Mouse (Mus musculus): Measurements from ENCODE around the gene Helz2.
"Not testable (repeated sequence)": the region's sequence is repeated elsewhere in the genome, so short reads cannot be mapped to it uniquely, and the experiment has no call there.

Gene Helz2

DNA sequence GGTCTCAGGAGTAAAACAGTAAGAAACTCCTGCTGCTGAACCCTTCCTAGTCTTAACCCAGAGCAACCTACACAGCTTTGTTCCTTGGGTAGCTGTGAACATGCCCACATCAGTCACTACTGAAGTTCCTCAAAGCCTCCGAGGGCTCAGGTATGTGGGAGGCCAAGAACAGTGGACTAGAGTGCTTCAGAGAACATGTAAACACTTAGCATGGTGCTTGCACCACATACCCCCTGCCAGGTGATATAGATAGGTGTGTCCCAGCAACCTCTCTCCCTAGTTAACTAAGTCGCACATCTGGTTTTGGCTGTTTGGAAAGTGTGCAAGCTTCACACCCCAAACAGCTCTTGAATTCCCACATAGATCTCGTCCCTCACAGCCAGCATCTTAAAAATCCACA, 40.2 kb downstream of the Helz2 start:
- no peak for DNase-seq (ENCODE audit: extremely low read depth, insufficient read length, low spot score)

- no peak for DNase-seq (ENCODE audit: extremely low read depth, insufficient read length, low spot score)
Measured at GRCm38 (mm10) chr2:181196628-181197300, 45.1 kb downstream of the Helz2 start.

GRCm38 (mm10) chr2:181193044-181193443, 48.8 kb downstream of the Helz2 start:
- DNase-seq (ENCODE audit: extremely low read depth, insufficient read length, low spot score), result no peak

- DNase-seq (ENCODE audit: extremely low read depth, insufficient read length, low spot score), result no peak
Measured at GRCm38 (mm10) chr2:181191936-181192335, 49.9 kb downstream of the Helz2 start.

DNA sequence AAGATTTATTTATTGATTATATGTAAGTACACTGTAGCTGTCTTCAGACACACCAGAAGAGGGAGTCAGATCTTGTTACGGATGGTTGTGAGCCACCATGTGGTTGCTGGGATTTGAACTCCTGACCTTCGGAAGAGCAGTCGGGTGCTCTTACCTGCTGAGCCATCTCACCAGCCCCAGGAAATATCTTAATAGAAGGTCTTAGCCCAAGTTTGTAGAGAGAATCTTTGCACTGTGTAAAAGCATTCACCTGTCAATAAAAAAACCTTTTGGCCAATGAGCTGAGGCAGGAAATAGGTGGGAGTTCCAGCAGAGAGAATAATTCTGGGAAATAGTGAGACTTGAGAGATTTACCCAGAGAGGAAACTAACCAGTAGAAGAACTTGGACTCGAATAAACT, 50.4 kb downstream of the Helz2 start:
- not testable (repeated sequence) for DNase-seq (ENCODE audit: extremely low read depth, insufficient read length, low spot score)

GRCm38 (mm10) chr2:181189321-181189720, 52.5 kb downstream of the Helz2 start:
- no peak for DNase-seq (ENCODE audit: extremely low read depth, insufficient read length, low spot score)

- no peak for DNase-seq (ENCODE audit: extremely low read depth, insufficient read length, low spot score)
Measured at GRCm38 (mm10) chr2:181188681-181189080, 53.1 kb downstream of the Helz2 start.

DNA sequence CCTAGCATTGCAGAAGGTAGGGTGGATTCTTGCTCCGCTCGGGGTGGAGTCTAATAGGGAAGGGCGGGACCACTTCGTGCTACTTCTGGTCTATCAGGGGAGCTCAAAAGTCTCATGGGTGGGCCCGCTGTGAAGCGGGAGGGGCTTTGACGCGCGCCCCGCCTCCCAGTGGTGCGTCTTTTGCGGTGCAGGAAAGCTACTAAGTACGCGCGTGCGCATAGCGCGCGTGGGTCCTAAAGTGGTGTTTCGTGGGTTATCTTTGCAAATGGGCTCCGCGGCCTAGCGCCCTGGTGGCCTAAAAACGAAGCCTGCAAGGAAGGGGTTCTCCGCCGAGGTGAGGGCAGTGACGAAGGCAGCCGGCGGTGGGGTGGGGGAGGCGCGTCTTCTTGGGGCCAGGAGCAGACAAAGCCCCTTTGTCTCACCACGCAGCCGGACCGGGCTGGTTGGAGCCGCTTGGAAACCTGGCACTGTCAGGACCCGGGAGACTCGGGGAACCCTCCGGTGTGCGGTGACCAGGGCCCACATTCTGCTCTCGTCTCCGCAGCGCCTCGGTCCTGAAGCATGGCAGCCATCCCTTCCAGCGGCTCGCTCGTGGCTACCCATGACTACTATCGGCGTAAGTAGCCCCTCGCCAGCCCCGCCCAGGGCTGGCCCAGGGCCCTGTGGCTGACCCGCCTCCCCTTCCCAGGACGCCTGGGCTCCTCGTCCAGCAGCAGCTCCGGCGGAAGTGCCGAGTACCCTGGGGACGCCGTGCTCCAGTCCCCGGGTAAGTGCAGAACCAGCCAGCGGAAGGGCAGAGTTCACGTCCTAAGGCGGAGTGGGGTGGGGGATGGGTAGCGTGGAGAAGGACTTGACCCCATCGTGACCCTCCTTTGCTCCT, 54.5 kb downstream of the Helz2 start, which contains the start of gene Ppdpf:
TSS of gene Ppdpf (plus strand) at position 127 of the 880 bp plus-strand sequence.
- DNase-seq (ENCODE audit: extremely low read depth, insufficient read length, low spot score), result peak; percentile 98

DNA sequence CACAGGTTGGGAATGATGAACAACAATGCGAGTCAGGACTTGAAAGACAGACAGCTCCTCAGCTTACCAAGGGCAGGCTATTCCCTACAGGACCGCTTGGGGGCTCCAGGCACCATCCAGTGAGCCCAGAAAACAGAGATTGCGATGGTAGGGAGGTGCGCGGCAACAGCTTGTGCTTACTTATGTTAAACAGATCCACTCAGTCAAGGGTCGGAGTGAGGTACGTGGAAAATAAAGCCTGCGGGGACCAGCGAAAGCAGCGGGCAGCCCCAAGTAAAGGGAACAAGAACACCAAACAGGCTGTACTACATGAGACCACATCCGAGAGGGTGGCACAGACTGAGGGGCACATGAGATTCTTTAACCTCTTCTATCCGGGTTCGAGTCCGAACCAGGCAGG, 55.2 kb downstream of the Helz2 start:
- peak; percentile 80 for DNase-seq (ENCODE audit: extremely low read depth, insufficient read length, low spot score)

GRCm38 (mm10) chr2:181180898-181181297, 60.9 kb downstream of the Helz2 start:
- DNase-seq (ENCODE audit: extremely low read depth, insufficient read length, low spot score), result no peak

GRCm38 (mm10) chr2:181178471-181178870, 63.4 kb downstream of the Helz2 start:
- DNase-seq (ENCODE audit: extremely low read depth, insufficient read length, low spot score), result no peak

DNA sequence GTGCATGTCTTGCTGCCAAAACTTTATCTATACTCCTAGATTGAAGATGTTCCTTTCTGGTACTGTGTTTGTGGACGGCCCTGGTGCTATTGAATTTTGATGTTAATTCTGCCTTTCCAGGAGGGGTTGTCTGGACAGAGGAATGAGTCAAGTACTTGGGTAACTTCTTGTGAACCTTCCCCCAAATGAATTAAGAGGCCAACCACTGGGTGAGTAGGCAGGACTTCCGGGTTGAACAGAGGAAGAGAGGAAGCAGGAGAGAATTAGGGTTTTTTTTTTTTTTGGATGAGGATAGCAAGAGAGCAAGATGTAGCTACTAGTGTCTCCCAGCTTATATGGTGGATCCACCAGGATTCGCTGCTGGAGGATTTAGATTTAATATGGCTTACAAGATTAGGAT, 63.8 kb downstream of the Helz2 start:
- no peak for DNase-seq (ENCODE audit: extremely low read depth, insufficient read length, low spot score)
